Mouse (Mus musculus) hindbrain, embryonic 16.5 days (tissue): ENCODE data around the gene Itpr2. TPM values are rescaled to one million over a fixed set of nuclear protein-coding genes. Genes with fewer than 3 reads are reported as not detected.

Experiments
- ATAC-seq: fragments of 200-750 bp; cut with Nextera tagmentation; 2 replicates; pipeline ENCODE4 v1.8.0; 2017; ENCODE audit warnings: moderate TSS enrichment, moderate library complexity
- H3K27ac ChIP-seq: fragments of 300-500 bp; sonication (generic); 2 replicates; pipeline ENCODE4 v1.5.1; 2014; ENCODE audit warnings: low read depth, mild to moderate bottlenecking, control low read depth, low read length, moderate library complexity
- H3K27me3 ChIP-seq: fragments of 300-500 bp; sonication (generic); replicated peaks from 2 replicates; pipeline ENCODE4 v1.6.1; 2014; ENCODE audit warnings: low read length; ENCODE audit not compliant: control insufficient read depth, insufficient read depth
- H3K36me3 ChIP-seq: fragments of 300-500 bp; sonication (generic); 2 replicates; pipeline ENCODE4 v1.6.1; 2014; ENCODE audit warnings: mild to moderate bottlenecking, low read length, moderate library complexity, mixed read lengths; ENCODE audit not compliant: control insufficient read depth, insufficient read depth
- H3K4me1 ChIP-seq: fragments of 300-500 bp; sonication (generic); 2 replicates; pipeline ENCODE4 v1.6.1; 2014; ENCODE audit warnings: low read depth, low read length; ENCODE audit not compliant: control insufficient read depth, insufficient read depth
- H3K4me2 ChIP-seq: fragments of 300-500 bp; sonication (generic); 2 replicates; pipeline ENCODE4 v1.6.1; 2014; ENCODE audit warnings: mild to moderate bottlenecking, low read length, control low read depth, moderate library complexity
- H3K4me3 ChIP-seq: fragments of 300-500 bp; sonication (generic); 2 replicates; pipeline ENCODE4 v1.5.1; 2014; ENCODE audit warnings: mild to moderate bottlenecking, low read length, control low read depth, moderate library complexity
- H3K9ac ChIP-seq: fragments of 300-500 bp; sonication (generic); 2 replicates; pipeline ENCODE4 v1.6.1; 2014; ENCODE audit warnings: low read depth, mild to moderate bottlenecking, control low read depth, low read length, moderate library complexity
- H3K9me3 ChIP-seq: fragments of 300-500 bp; sonication (generic); 2 replicates; pipeline ENCODE4 v1.6.1; 2014; ENCODE audit warnings: mild to moderate bottlenecking, low read length, moderate library complexity; ENCODE audit not compliant: control insufficient read depth
- WGBS: fragments of 180-500 bp; shearing (Covaris S2); extraction: QIAGEN DNeasy Blood & Tissue Kit; methylation state at CpG from one replicate; pipeline ENCODE4 v1.1.7; 2014; 5-methylcytosine and 5-hydroxymethylcytosine counted together
- polyA plus RNA-seq: library from polyadenylated mRNA; unstranded; fragments of >200 nt; fragmentation: Nextera tagmentation; extraction: Ambion mirVana; gene quantifications from 2 replicates; pipeline ENCODE4 v1.2.1, GENCODE M21; 2015

The Itpr2 gene
- polyA plus RNA-seq, 1 experiment from 2014 or later = 9.1 TPM

DNA sequence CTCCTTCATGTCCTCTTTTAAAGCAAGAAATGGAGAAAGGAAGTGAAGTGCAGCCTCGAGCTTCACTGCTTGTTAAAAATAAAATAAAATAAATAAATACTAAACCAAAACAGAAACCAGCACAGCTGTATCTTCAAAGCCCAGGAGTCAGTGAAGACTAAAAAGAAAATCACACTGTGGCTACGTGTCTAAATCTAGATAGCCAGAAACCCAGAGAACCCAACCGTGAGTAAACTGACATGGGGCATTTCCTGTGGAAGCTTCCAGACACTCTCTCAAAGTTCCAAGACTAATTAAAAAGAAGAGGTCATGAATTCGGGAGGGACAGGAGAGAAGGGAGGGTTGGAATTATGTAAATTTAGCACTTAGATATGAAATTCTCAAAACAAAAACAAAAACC lies 15.9 kb downstream of the Itpr2 start:
- 73% methylated on average over 4 of the region's 4 CpGs for WGBS
- H3K4me2 ChIP-seq = no peak overlapping the region
- no peaks in the 10 kb centered on the region for H3K9me3 ChIP-seq
- no peaks in the 10 kb centered on the region for H3K27me3 ChIP-seq
- H3K27ac ChIP-seq = no peak overlapping the region
- H3K36me3 ChIP-seq = no peaks in the 10 kb centered on the region
- ATAC-seq = no peak
- no peak overlapping the region for H3K9ac ChIP-seq
- no peaks in the 10 kb centered on the region for H3K4me1 ChIP-seq
- H3K4me3 ChIP-seq = no peak overlapping the region

DNA sequence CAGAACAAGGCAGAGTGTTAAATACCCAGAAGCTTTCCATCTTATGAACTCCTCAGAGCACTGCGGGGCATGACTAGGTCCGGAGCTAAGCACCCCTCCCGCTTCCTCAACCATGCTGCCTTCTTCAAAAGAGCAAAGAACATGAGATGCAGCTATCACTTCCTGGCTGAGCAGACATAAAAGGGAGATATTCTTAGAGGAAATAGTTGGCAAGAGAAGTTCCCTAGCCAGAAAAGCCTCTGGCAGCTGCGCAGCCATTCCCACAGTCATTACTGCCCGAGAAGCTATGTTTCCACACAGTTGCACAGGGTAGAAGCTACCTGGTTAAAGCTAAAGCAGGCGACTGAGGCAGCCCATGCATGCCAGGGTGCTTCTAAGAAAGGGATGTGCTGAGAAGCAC lies 20.6 kb downstream of the Itpr2 start:
- no peak overlapping the region for H3K27ac ChIP-seq
- WGBS = 69% methylated on average over 6 of the region's 6 CpGs
- ATAC-seq = no peak

DNA sequence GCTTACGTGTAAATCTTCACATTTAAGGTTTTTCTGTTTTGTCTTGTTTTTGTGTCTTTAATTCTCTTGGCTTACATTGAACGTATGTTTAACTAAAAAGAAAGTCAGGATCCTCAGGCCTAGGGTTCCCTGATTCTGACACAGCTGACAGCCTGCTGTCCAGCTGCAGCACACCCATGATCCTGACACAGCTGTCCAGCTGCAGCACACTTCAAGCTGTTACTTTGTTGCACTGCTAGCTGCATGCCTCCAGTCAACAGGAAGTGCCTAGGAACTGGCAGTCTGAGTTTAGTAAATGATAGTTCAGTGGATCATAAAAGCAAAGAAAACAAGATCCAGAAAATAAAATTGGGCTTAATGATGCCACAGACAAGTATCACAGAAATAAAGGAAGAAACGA lies 21.1 kb downstream of the Itpr2 start:
- no peak overlapping the region for H3K9ac ChIP-seq
- H3K27me3 ChIP-seq = no peaks in the 10 kb centered on the region
- H3K36me3 ChIP-seq = no peaks in the 10 kb centered on the region
- H3K27ac ChIP-seq = no peak overlapping the region
- H3K4me3 ChIP-seq = no peak overlapping the region
- no peaks in the 10 kb centered on the region for H3K4me1 ChIP-seq
- H3K9me3 ChIP-seq = no peaks in the 10 kb centered on the region
- WGBS = 81% methylated on average over 3 of the region's 3 CpGs
- ATAC-seq = no peak
- no peak overlapping the region for H3K4me2 ChIP-seq

More for the DNA sequence above, 20.6 kb downstream of the Itpr2 start:
- Histone ChIP-seq H3K36me3 (no peaks in the 10 kb centered on the region), H3K4me2 (no peak overlapping the region), H3K9me3 (no peaks in the 10 kb centered on the region), H3K4me1 (no peaks in the 10 kb centered on the region), H3K9ac (no peak overlapping the region), H3K27me3 (no peaks in the 10 kb centered on the region), H3K4me3 (no peak overlapping the region)

DNA sequence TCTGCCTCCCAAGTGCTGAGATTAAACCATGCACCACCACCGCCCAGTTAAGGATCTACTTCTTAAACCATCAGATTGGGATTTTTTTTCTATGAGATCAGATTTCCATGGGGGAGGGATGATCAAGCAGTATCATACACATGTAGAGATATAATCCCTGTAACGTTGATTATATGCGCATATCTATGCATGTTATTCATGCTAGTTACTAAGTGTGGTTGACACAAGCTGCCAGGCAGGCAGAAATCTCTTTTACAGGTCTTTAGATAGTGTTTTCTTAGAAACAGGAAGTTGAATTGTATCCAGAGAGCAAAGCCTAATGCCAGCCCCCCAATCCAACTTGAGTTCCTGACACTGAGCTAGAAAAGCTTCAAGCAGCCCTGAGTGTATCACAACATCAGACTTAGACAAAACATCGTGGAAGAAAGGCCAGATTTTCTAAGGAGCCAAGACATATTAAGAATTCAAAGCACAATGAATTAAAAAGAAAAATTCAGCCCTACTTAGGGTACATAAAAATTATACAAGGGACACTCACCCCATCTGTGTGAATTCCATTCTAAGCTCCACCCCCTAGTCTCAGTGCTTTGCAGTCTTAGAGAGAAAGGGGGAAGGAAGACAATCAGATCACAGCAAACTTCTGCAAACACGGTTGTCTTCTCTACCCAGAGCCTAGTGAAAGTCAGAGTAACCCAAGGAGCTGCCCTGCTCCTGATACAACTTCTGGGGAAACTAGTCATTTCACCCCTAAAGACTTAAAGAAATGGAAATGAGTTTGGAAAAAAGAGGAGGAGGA lies 22.9 kb downstream of the Itpr2 start:
- Histone ChIP-seq H3K9me3 (no peaks in the 10 kb centered on the region), H3K4me1 (no peaks in the 10 kb centered on the region), H3K36me3 (no peaks in the 10 kb centered on the region), H3K27me3 (no peaks in the 10 kb centered on the region), H3K27ac (no peak overlapping the region), H3K4me3 (no peak overlapping the region), H3K4me2 (no peak overlapping the region), H3K9ac (no peak overlapping the region)
- 82% methylated on average over 5 of the region's 5 CpGs for WGBS
- ATAC-seq = no peak

DNA sequence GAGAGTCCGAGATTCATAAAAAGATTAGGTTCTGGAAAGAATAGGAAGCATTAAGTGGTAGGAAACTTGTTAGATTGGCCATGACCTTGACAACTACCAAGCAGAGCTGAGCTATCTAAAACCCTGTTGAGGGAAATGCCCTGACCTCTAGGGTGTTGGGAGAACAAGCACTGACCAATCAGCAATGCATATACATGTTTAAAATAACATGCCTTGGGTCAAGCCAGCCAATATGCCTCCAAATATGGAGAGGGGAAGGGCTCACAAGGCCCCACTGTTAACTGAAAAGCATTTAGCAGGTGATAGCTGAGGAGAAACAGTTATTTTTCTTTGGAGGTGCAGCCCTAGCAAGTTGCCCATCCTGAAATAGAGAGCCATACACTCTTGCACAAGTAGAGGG lies 25.2 kb downstream of the Itpr2 start:
- Histone ChIP-seq H3K36me3 (no peaks in the 10 kb centered on the region), H3K9ac (no peak overlapping the region), H3K27me3 (no peaks in the 10 kb centered on the region), H3K4me1 (no peaks in the 10 kb centered on the region), H3K4me3 (no peak overlapping the region), H3K4me2 (no peak overlapping the region), H3K9me3 (no peaks in the 10 kb centered on the region), H3K27ac (no peak overlapping the region)
- WGBS = 78% methylated on average over 1 of the region's 1 CpGs
- ATAC-seq = no peak

DNA sequence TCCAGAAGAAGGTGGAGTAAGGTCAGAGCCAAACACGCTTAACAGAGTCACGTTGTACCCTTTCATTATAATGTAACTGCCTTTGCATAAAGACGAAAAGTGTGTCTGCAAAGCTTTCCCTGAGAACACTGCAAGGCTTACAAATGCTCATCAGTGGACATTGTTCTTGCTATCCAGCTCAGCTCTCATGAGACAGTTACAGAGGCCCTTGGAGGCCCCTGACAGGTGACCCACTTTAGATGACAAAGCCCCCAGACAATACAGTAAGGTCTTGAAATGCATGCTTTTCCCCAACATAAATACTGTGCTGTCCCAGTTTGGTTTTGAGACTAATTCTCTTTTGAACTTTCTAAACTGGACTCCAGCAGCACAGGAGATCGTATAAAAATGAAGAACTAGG lies 27.9 kb downstream of the Itpr2 start:
- H3K27me3 ChIP-seq = no peaks in the 10 kb centered on the region
- no peaks in the 10 kb centered on the region for H3K9me3 ChIP-seq
- no peak overlapping the region for H3K4me2 ChIP-seq
- no peak overlapping the region for H3K27ac ChIP-seq
- H3K9ac ChIP-seq = no peak overlapping the region
- 65% methylated on average over 4 of the region's 4 CpGs for WGBS
- H3K36me3 ChIP-seq = no peaks in the 10 kb centered on the region
- no peak overlapping the region for H3K4me3 ChIP-seq
- H3K4me1 ChIP-seq = no peaks in the 10 kb centered on the region
- no peak for ATAC-seq

DNA sequence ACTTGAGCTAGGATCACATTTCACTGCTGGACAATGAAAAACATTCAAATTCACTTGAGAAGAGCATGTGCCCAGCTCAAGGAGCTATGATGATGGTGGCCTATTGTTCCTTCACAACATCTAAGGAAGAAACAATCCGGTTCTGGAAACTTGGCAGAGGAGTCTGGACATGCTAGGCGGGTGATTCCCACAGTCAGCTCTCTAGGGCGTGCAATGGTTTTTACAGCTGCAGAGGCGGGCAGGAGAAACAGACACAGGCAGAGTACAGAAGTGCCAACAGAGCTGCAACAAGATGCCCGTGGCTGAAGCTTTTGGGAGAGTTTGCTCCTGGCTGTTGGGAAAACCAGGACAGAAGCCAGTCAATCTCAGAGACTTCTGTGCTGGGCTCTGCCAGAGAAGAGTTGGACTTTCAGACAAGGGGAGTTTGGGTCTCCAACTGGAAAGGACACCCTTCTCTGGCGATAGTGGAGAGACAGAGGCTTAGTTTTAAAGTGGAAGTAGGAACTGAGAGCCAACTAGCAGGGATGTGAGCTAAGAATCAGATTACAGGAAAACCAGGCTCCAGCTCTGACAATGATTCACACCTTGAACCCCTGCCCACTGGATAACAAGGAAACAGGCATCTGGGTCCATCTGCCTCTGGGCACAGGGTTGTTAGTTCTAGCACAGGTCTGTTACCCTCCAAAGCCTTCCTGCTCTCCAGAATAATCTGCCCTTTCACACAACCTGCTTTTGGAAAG lies 28.6 kb downstream of the Itpr2 start:
- H3K27ac ChIP-seq = no peak overlapping the region
- no peaks in the 10 kb centered on the region for H3K27me3 ChIP-seq
- no peak for ATAC-seq
- no peaks in the 10 kb centered on the region for H3K9me3 ChIP-seq
- H3K9ac ChIP-seq = no peak overlapping the region
- WGBS = 85% methylated on average over 6 of the region's 6 CpGs
- no peak overlapping the region for H3K4me3 ChIP-seq
- H3K4me1 ChIP-seq = no peaks in the 10 kb centered on the region
- H3K36me3 ChIP-seq = no peaks in the 10 kb centered on the region
- H3K4me2 ChIP-seq = no peak overlapping the region

DNA sequence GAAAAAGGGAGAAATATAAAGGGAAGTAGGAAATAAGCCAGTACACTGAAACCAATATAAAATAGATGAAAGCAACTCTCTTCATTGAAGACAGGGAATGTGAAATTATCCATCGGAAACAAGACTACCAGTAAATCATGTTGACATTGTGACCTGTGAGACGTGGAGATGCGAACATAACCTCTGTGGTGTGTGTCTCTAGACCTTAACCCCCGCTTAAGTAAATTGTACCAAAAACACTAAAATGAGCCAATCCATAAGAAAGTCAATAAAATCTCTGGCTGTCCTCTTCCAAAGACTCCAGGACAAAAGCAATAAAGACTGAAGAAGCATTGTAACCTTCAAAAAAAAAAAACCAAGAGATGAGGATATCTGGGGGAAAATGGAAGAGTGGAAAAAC lies 31.6 kb downstream of the Itpr2 start:
- no peaks in the 10 kb centered on the region for H3K36me3 ChIP-seq
- H3K27me3 ChIP-seq = no peaks in the 10 kb centered on the region
- H3K4me2 ChIP-seq = no peak overlapping the region
- H3K9me3 ChIP-seq = no peaks in the 10 kb centered on the region
- no peak overlapping the region for H3K4me3 ChIP-seq
- no peak for ATAC-seq
- H3K9ac ChIP-seq = no peak overlapping the region
- WGBS = 88% methylated on average over 4 of the region's 4 CpGs
- H3K27ac ChIP-seq = no peak overlapping the region
- no peaks in the 10 kb centered on the region for H3K4me1 ChIP-seq

DNA sequence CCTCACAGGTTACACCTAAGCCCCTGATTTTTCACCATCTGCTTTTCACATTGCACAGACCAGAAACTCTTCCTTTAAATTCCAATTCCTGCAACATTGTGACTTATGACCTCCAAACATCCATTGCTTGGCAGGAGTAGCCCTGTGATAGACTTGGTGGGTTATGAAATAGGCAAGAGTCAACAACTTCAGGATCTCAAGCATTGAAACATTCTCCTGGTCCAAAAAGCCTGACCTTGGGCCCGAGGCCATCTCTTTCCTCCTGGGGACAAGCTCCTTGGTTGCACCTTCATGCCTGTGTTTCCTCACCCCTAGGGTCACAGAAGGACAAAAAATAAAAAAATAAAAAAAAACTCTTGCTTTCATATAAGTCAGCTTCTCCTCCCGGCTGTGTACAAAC lies 32.1 kb downstream of the Itpr2 start:
- Histone ChIP-seq H3K27ac (no peak overlapping the region), H3K36me3 (no peaks in the 10 kb centered on the region), H3K4me3 (no peak overlapping the region), H3K4me1 (no peaks in the 10 kb centered on the region), H3K9me3 (no peaks in the 10 kb centered on the region), H3K9ac (no peak overlapping the region), H3K4me2 (no peak overlapping the region), H3K27me3 (no peaks in the 10 kb centered on the region)
- no peak for ATAC-seq
- WGBS = 91% methylated on average over 2 of the region's 2 CpGs
